8 mouse cellular contexts compared by ENCODE assay signal in the genomic region with DNA sequence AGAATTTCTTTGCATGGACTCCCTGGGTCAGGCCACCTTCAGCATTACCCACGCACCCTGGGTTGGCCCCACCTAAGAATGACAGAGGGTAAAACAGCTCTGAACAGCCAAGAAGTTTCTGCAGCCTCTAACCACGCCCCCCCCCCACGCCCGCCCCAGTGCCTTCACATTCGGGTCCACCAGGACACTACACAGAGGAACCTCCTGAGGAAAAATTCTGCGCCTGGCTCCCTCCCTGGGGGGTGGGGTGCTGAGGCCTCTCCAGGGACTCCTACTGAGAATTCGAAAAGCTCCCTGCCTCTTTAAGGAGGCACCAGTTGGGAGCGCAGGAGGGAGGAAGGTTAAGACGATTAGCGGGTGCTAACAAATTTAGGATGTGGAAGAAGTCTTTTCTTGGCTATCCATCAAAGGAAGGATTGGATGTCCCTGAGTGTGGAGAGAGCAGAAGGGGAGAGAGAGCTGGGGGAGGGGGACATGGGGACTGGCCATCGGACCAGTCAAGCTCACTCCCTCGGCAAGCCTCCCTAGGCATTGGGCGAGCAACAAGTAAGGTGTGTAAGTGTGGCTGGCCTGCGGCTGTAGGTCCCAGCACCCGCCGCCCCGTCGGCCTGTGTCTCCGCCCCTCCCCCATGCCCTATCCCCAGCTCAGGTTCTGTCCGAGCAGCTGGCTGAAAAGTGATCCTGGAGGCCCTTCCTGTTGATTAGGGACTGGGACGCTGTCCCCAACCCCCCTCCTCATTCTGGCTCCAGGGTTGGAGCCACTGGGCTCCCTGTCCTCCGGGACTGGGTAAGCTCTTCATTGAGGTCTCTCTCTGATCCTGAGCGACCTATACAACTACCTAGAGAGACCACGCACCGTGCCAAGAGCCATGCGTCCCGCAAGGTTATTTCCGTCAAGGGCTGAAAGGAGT. TPM values are rescaled to one million over a fixed set of nuclear protein-coding genes. Genes with fewer than 3 reads are reported as not detected.
A peak's percentile ranks its signal among the peaks of the same experiment; 100 is the strongest.
DNase-seq lines count a peak whose midpoint lies in the region; ATAC-seq and TF ChIP-seq lines count a peak whose summit lies in the region.

No protein-coding gene starts in this region.

- H3K4me3 ChIP-seq in E14TG2a.4 (replicated peaks; ENCODE audit: low read length): peak overlapping the region; percentile 63
- peak overlapping the region; percentile 28 for H3K4me3 ChIP-seq in heart, embryonic 16.5 days (ENCODE audit: low read length)
- no peak overlapping the region for H3K4me3 ChIP-seq in liver, embryonic 13.5 days (replicated peaks)
- no peak overlapping the region for H3K4me3 ChIP-seq in left cerebral cortex, adult 2 months

- peak overlapping the region; percentile 66 for H3K4me2 ChIP-seq in heart, embryonic 16.5 days (ENCODE audit: low read depth, low read length)
- peak overlapping the region; percentile 41 for H3K4me2 ChIP-seq in liver, embryonic 13.5 days

- intact Hi-C loops in left cerebral cortex, adult 2 months (cut with DNase I): no loop called here

- no peaks in the 10 kb centered on the region for H3K36me3 ChIP-seq in E14TG2a.4 (ENCODE audit: insufficient read depth, low read length)
- H3K36me3 ChIP-seq in heart, embryonic 16.5 days (ENCODE audit: control insufficient read depth, insufficient read depth): no peaks in the 10 kb centered on the region
- no peaks in the 10 kb centered on the region for H3K36me3 ChIP-seq in liver, embryonic 13.5 days

- H3K9ac ChIP-seq in heart, embryonic 16.5 days (ENCODE audit: low read length): peak overlapping the region; percentile 42; the same call in 1 of the 2 replicates
- no peak overlapping the region for H3K9ac ChIP-seq in liver, embryonic 13.5 days

- H3K4me1 ChIP-seq in E14TG2a.4 (replicated peaks; ENCODE audit: low read depth, low read length): peaks cover 60% of the 10 kb centered on the region
- H3K4me1 ChIP-seq in heart, embryonic 16.5 days (ENCODE audit: control insufficient read depth, insufficient read depth, low read length): peaks cover 18% of the 10 kb centered on the region
- 0 out of 2 replicates have a peak, but pooled peaks cover 4% of the 10 kb centered on the region for H3K4me1 ChIP-seq in liver, embryonic 13.5 days (replicated peaks)

- DNase-seq in ZHBTc4 (ENCODE audit: low read depth, low spot score): peak; percentile 66
- DNase-seq in liver, embryonic 13.5 days: no peak
- DNase-seq in yolk sac, embryonic 10.5 days (ENCODE audit: low spot score): peak; percentile 21
- no peak for DNase-seq in left cerebral cortex, adult 2 months (ENCODE audit: extremely low spot score in 1 of 2, low spot score in 2 of 2)
- DNase-seq in layer of hippocampus, adult 11-12 months (ENCODE audit: low spot score): no peak
- DNase-seq in thymus, postnatal 25 days: no peak

- WGBS in heart, embryonic 16.5 days: 5% methylated on average over 28 of the region's 28 CpGs
- WGBS in liver, embryonic 13.5 days (ENCODE audit: insufficient replicate concordance): 8% methylated on average over 25 of the region's 28 CpGs

- H3K27ac ChIP-seq in heart, embryonic 16.5 days (ENCODE audit: low read length): no peak overlapping the region
- no peak overlapping the region for H3K27ac ChIP-seq in liver, embryonic 13.5 days
- no peak overlapping the region for H3K27ac ChIP-seq in left cerebral cortex, adult 2 months

- ATAC-seq in heart, embryonic 16.5 days (replicated peaks; ENCODE audit: extremely low read depth, insufficient read depth, low FRiP score): peak; percentile 24; the same call in 1 of the 2 replicates
- ATAC-seq in liver, embryonic 13.5 days (ENCODE audit: low read depth): no peak

- no peak for TF ChIP-seq CTCF in E14TG2a.4 (conservative IDR thresholded peaks at IDR 0.05; ENCODE audit: low read length)
- TF ChIP-seq CTCF in left cerebral cortex, adult 2 months (IDR thresholded peaks at IDR 0.05): no peak

- H3K27me3 ChIP-seq in E14TG2a.4 (ENCODE audit: insufficient read depth, low read length): peaks cover 39% of the 10 kb centered on the region
- peaks cover 6% of the 10 kb centered on the region; the same call in 1 of the 2 replicates for H3K27me3 ChIP-seq in heart, embryonic 16.5 days (ENCODE audit: control insufficient read depth, insufficient read depth, low read length)
- peaks cover 19% of the 10 kb centered on the region for H3K27me3 ChIP-seq in liver, embryonic 13.5 days

- H3K9me3 ChIP-seq in E14TG2a.4 (ENCODE audit: low read length): peaks cover 17% of the 10 kb centered on the region
- H3K9me3 ChIP-seq in heart, embryonic 16.5 days (replicated peaks; ENCODE audit: control insufficient read depth, low read length): no peaks in the 10 kb centered on the region
- H3K9me3 ChIP-seq in liver, embryonic 13.5 days (replicated peaks): no peaks in the 10 kb centered on the region

RNA-seq across cellular contexts. Expression of a gene that starts 42.4 kb away (rescaled TPM):
- 4.2 and 6.0 TPM in 2 replicates for polyA plus RNA-seq in heart, embryonic 16.5 days (2015; fragmentation: Nextera tagmentation; extraction: Ambion mirVana)
- 1.3 and 1.4 TPM in 2 replicates for polyA plus RNA-seq in liver, embryonic 13.5 days (2015; fragmentation: Nextera tagmentation; extraction: Ambion mirVana)
- 1 to 10 TPM; 1.4 to 1.5 TPM for total RNA-seq in left cerebral cortex, adult 2 months (2021)

Comparison
In these comparisons a context has a peak if more than half of its experiments do, and no peak if none do; other contexts are left out.
1. H3K4me3 ChIP-seq: peak in E14TG2a.4 (single experiment) and heart, embryonic 16.5 days (single experiment); none in liver, embryonic 13.5 days (single experiment) and left cerebral cortex, adult 2 months (single experiment).
2. DNase-seq: peak in ZHBTc4 (single experiment) and yolk sac, embryonic 10.5 days (single experiment); none in liver, embryonic 13.5 days (single experiment), left cerebral cortex, adult 2 months (0 of 2), layer of hippocampus, adult 11-12 months (single experiment) and thymus, postnatal 25 days (single experiment).